Mouse (Mus musculus) MN1 (cell line): ENCODE data around the gene Secisbp2l.

Experiments
- DNase-seq: peaks from one replicate; pipeline ENCODE4 v3.0.0-alpha.2; 2016; ENCODE audit warnings: low spot score

Gene Secisbp2l

GRCm38 (mm10) chr2:125704907-125705631 lies 77.6 kb downstream of the Secisbp2l start:
- no peak for DNase-seq

- DNase-seq, result no peak
Measured at GRCm38 (mm10) chr2:125702851-125703250, 79.8 kb downstream of the Secisbp2l start.

DNA sequence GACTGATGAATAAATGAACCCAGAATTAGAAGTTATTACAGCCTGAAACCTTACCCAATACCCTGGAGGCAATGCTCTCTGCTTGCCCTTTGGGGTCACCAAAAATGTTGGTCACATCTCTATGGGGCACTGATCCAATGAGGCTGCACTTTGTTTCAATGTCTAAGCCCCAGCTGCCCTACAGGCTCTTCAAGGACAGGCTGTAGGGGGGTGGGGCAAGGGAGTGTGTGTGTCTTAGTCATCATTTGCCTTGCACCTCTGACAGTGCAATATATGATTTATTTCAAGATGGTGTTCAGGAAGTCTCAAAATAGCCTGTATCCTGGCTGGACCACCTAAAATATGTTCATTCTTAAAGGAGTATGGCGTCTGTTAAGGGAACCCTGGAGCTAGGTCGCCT lies 81.1 kb downstream of the Secisbp2l start:
- DNase-seq, result no peak

DNA sequence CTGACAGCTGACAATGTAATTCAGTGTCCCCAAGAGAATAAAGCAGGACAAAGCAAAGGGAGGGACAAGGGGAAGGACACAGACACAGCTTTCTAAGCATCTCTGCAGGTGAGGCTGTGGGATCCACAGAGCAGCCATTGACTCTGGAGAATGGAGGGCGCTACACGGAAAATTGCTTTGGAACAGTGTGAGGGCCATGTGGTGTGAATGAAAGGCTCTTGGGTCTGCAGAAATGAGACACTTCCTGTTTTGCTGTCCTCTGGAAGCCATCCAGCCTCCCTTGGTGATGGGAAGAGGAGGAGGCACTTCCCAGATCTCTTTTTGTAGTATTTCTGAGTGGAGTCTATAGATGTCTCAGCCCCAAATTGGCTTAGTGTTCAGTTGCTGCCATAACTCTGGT lies 86.5 kb downstream of the Secisbp2l start:
- DNase-seq, result peak; percentile 63

GRCm38 (mm10) chr2:125694798-125695197 lies 87.9 kb downstream of the Secisbp2l start:
- DNase-seq, result no peak

- DNase-seq, result no peak
Measured at GRCm38 (mm10) chr2:125692010-125692409, 90.7 kb downstream of the Secisbp2l start.
